Mouse (Mus musculus): ENCODE measurements around the gene C87436.

DNA sequence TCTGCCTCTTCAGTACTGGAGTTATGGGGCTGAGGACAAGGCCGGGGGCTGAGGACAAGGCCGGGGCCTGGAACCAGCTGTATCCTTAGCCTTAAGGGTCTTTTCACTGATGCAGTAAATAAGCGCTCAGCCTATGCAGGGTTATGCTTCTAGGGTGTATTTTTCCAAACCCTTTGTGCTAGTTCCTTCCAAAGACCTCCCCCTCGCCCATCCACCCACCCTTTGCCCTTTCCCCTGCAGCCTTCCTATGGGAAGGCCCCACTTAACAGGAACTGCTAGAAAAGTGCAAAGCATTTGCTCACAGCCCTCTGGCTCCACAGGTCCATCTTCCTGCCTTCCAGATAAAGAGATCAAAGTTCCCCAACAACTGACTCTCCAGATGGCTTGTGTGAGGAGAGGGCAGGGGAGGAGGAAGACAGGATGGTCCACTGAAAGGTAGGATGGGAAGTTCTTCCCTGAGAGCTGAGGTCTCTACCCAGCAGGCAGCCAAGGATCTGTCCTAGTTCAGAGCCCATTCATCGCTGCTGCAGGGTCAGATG is 61.5 kb downstream of the C87436 start:
- no peak for TF ChIP-seq CTCF (IDR thresholded peaks at IDR 0.05; ENCODE audit: borderline replicate concordance, insufficient read depth, low read depth, low read length)
- no peak for TF ChIP-seq POLR2A (IDR thresholded peaks at IDR 0.05; ENCODE audit: borderline replicate concordance, insufficient read depth, low read length)

Measured in cerebellum, adult 2 months (tissue).